Mouse (Mus musculus) thymus, postnatal 25 days (tissue): ENCODE data around the gene Cbx2.

Source experiments
- DNase-seq: peaks from one replicate; pipeline ENCODE4 v3.0.0; 2022

Cbx2 gene

GRCm38 (mm10) chr11:119066841-119067240 is 44.1 kb downstream of the Cbx2 start:
- DNase-seq = no peak

- DNase-seq = no peak
Observed at GRCm38 (mm10) chr11:119072239-119072638, 49.5 kb downstream of the Cbx2 start.

GRCm38 (mm10) chr11:119072986-119073385 is 50.2 kb downstream of the Cbx2 start:
- no peak for DNase-seq

GRCm38 (mm10) chr11:119073876-119074433 is 51.2 kb downstream of the Cbx2 start:
- DNase-seq = no peak

GRCm38 (mm10) chr11:119075805-119076204 is 53.0 kb downstream of the Cbx2 start:
- DNase-seq = peak; percentile 7

GRCm38 (mm10) chr11:119077755-119078154 is 55.0 kb downstream of the Cbx2 start:
- no peak for DNase-seq

GRCm38 (mm10) chr11:119078691-119079444 is 56.1 kb downstream of the Cbx2 start:
- no peak for DNase-seq

- no peak for DNase-seq
Observed at GRCm38 (mm10) chr11:119079445-119079837, 56.7 kb downstream of the Cbx2 start.

- DNase-seq = no peak
Observed at GRCm38 (mm10) chr11:119080461-119081147, 57.8 kb downstream of the Cbx2 start.
